9 mouse cellular contexts compared by ENCODE assay signal in genomic region chr2:181334023-181334422, GRCm38 (mm10). TPM values are rescaled to one million over a fixed set of nuclear protein-coding genes. Genes with fewer than 3 reads are reported as not detected.
DNase-seq lines count a peak whose midpoint lies in the region; ATAC-seq lines count a peak whose summit lies in the region.
"Had no signal": no experiment of that assay in that cellular context is flagged by ENCODE, and none has a peak within 500 bp of the region (broad histone marks: within the 10 kb centered on the region; RNA-seq: fewer than 3 reads in every experiment).

No protein-coding gene starts in this region.

- no peak overlapping the region for H3K27ac ChIP-seq in kidney, embryonic 15.5 days
- H3K27ac ChIP-seq in forebrain, embryonic 15.5 days (replicated peaks), result no peak overlapping the region
- H3K27ac ChIP-seq: neural tube, embryonic 12.5 days had no signal

- no peak for ATAC-seq in kidney, embryonic 15.5 days (replicated peaks; ENCODE audit: low FRiP score)
- 0 out of 2 replicates have a peak, but pooled peaks have one; percentile 60 for ATAC-seq in forebrain, embryonic 15.5 days (replicated peaks)
- ATAC-seq in megakaryocyte-erythroid progenitor cell, adult 5-6 weeks (replicated peaks; ENCODE audit: low FRiP score, low TSS enrichment, poor library complexity, severe bottlenecking), result peak; percentile 84

- H3K4me1 ChIP-seq in kidney, embryonic 15.5 days, result no peaks in the 10 kb centered on the region
- H3K4me1 ChIP-seq in forebrain, embryonic 15.5 days, result no peaks in the 10 kb centered on the region
- H3K4me1 ChIP-seq: neural tube, embryonic 12.5 days had no signal

- DNase-seq in kidney, adult 11 months, result peak; percentile 49
- DNase-seq in c-Kit-positive CD71-positive TER-119-positive erythroid progenitor cells, embryonic 14.5 days (ENCODE audit: low spot score), result peak; percentile 65
- DNase-seq in induced T-regulatory cell, adult 2 months (ENCODE audit: low read depth), result peak; percentile 84
- peak; percentile 78 to 79 for DNase-seq in left cerebral cortex, adult 18-20 months (ENCODE audit: low spot score in 2 of 2)
- peak; percentile 43 to 59 for DNase-seq in spleen, postnatal 14 days (ENCODE audit: low spot score in 2 of 2)

- WGBS in kidney, embryonic 15.5 days, result 62% methylated on average over 3 of the region's 3 CpGs
- 56% methylated on average over 3 of the region's 3 CpGs for WGBS in forebrain, embryonic 15.5 days

- peaks cover 93% of the 10 kb centered on the region for H3K36me3 ChIP-seq in kidney, embryonic 15.5 days
- H3K36me3 ChIP-seq in forebrain, embryonic 15.5 days, result peaks cover 63% of the 10 kb centered on the region

- no peak overlapping the region for H3K9ac ChIP-seq in kidney, embryonic 15.5 days
- no peak overlapping the region for H3K9ac ChIP-seq in forebrain, embryonic 15.5 days (replicated peaks)
- H3K9ac ChIP-seq: neural tube, embryonic 12.5 days had no signal

- H3K4me3 ChIP-seq in kidney, embryonic 15.5 days (replicated peaks), result no peak overlapping the region
- no peak overlapping the region for H3K4me3 ChIP-seq in forebrain, embryonic 15.5 days
- H3K4me3 ChIP-seq: neural tube, embryonic 12.5 days had no signal

- no peaks in the 10 kb centered on the region for H3K9me3 ChIP-seq in kidney, embryonic 15.5 days (replicated peaks)
- H3K9me3 ChIP-seq in forebrain, embryonic 15.5 days, result no peaks in the 10 kb centered on the region
- H3K9me3 ChIP-seq: neural tube, embryonic 12.5 days had no signal

- H3K4me2 ChIP-seq in kidney, embryonic 15.5 days, result no peak overlapping the region
- H3K4me2 ChIP-seq in forebrain, embryonic 15.5 days (replicated peaks), result no peak overlapping the region
- H3K4me2 ChIP-seq: neural tube, embryonic 12.5 days had no signal

- no peaks in the 10 kb centered on the region for H3K27me3 ChIP-seq in kidney, embryonic 15.5 days
- H3K27me3 ChIP-seq in forebrain, embryonic 15.5 days, result no peaks in the 10 kb centered on the region
- H3K27me3 ChIP-seq: neural tube, embryonic 12.5 days had no signal

RNA-seq across cellular contexts. Expression of gene Rtel1, which starts 14.5 kb away (rescaled TPM):
- 41.8 and 44.7 TPM in 2 replicates for polyA plus RNA-seq in kidney, embryonic 15.5 days (2015; fragmentation: Nextera tagmentation; extraction: Ambion mirVana)
- polyA plus RNA-seq in forebrain, embryonic 15.5 days (2015; fragmentation: Nextera tagmentation; extraction: Ambion mirVana), result 37.5 and 44.1 TPM in 2 replicates
- 10 to 100 TPM; 24.9 to 34.5 TPM for total RNA-seq in left cerebral cortex, adult 18-20 months (2021)
- 110 and 144 TPM in 2 replicates for total RNA-seq in megakaryocyte-erythroid progenitor cell, adult 5-6 weeks (2014; fragmentation: Nextera tagmentation)
- total RNA-seq in megakaryocyte-erythroid progenitor cell, adult 5-6 weeks (2017), result 45.6 and 78.9 TPM in 2 replicates

RNA-seq across cellular contexts. Expression of gene Stmn3, which starts 19.7 kb away (rescaled TPM):
- polyA plus RNA-seq in kidney, embryonic 15.5 days (2015; fragmentation: Nextera tagmentation; extraction: Ambion mirVana), result 5.1 and 17.3 TPM in 2 replicates
- polyA plus RNA-seq in forebrain, embryonic 15.5 days (2015; fragmentation: Nextera tagmentation; extraction: Ambion mirVana), result 960 and 986 TPM in 2 replicates
- total RNA-seq in left cerebral cortex, adult 18-20 months (2021), result 100 to 1,000 TPM; 647 to 666 TPM
- not detected in 2 replicates for total RNA-seq in megakaryocyte-erythroid progenitor cell, adult 5-6 weeks (2014; fragmentation: Nextera tagmentation)
- total RNA-seq in megakaryocyte-erythroid progenitor cell, adult 5-6 weeks (2017), result not detected in 2 replicates

RNA-seq across cellular contexts. Expression of gene Zgpat, which starts 30.7 kb away (rescaled TPM):
- polyA plus RNA-seq in kidney, embryonic 15.5 days (2015; fragmentation: Nextera tagmentation; extraction: Ambion mirVana), result 41.7 and 43.7 TPM in 2 replicates
- 82.1 TPM in 2 replicates for polyA plus RNA-seq in forebrain, embryonic 15.5 days (2015; fragmentation: Nextera tagmentation; extraction: Ambion mirVana)
- total RNA-seq in left cerebral cortex, adult 18-20 months (2021), result 10 to 100 TPM; 66.0 to 67.6 TPM
- 20.3 and 25.2 TPM in 2 replicates for total RNA-seq in megakaryocyte-erythroid progenitor cell, adult 5-6 weeks (2014; fragmentation: Nextera tagmentation)
- 26.2 and 45.0 TPM in 2 replicates for total RNA-seq in megakaryocyte-erythroid progenitor cell, adult 5-6 weeks (2017)

RNA-seq across cellular contexts. Expression of gene Arfrp1, which starts 31.2 kb away (rescaled TPM):
- 69.4 and 71.8 TPM in 2 replicates for polyA plus RNA-seq in kidney, embryonic 15.5 days (2015; fragmentation: Nextera tagmentation; extraction: Ambion mirVana)
- 98.3 and 98.4 TPM in 2 replicates for polyA plus RNA-seq in forebrain, embryonic 15.5 days (2015; fragmentation: Nextera tagmentation; extraction: Ambion mirVana)
- total RNA-seq in left cerebral cortex, adult 18-20 months (2021), result 10 to 100 TPM; 43.9 to 48.5 TPM
- total RNA-seq in megakaryocyte-erythroid progenitor cell, adult 5-6 weeks (2014; fragmentation: Nextera tagmentation), result 53.3 and 66.5 TPM in 2 replicates
- 52.8 and 72.9 TPM in 2 replicates for total RNA-seq in megakaryocyte-erythroid progenitor cell, adult 5-6 weeks (2017)

RNA-seq across cellular contexts. Expression of gene Lime1, which starts 45.9 kb away (rescaled TPM):
- polyA plus RNA-seq in kidney, embryonic 15.5 days (2015; fragmentation: Nextera tagmentation; extraction: Ambion mirVana), result 22.6 and 26.7 TPM in 2 replicates
- 45.7 and 45.9 TPM in 2 replicates for polyA plus RNA-seq in forebrain, embryonic 15.5 days (2015; fragmentation: Nextera tagmentation; extraction: Ambion mirVana)
- total RNA-seq in left cerebral cortex, adult 18-20 months (2021), result 10 to 100 TPM; 34.4 to 35.6 TPM
- 31.0 and 50.4 TPM in 2 replicates for total RNA-seq in megakaryocyte-erythroid progenitor cell, adult 5-6 weeks (2014; fragmentation: Nextera tagmentation)
- 19.8 and 26.8 TPM in 2 replicates for total RNA-seq in megakaryocyte-erythroid progenitor cell, adult 5-6 weeks (2017)

Comparison
In these comparisons a context has a peak if more than half of its experiments do, and no peak if none do; other contexts are left out.
1. RNA of gene Stmn3, which starts 19.7 kb away (total RNA-seq): 647 to 666 TPM in left cerebral cortex, adult 18-20 months; not detected in megakaryocyte-erythroid progenitor cell, adult 5-6 weeks; every median in the first group is over 100 times any median in the second.
2. Peak in every context shown above with its lines, with median percentiles within 50 percentile points of each other: DNase-seq.